In the genomic region with DNA sequence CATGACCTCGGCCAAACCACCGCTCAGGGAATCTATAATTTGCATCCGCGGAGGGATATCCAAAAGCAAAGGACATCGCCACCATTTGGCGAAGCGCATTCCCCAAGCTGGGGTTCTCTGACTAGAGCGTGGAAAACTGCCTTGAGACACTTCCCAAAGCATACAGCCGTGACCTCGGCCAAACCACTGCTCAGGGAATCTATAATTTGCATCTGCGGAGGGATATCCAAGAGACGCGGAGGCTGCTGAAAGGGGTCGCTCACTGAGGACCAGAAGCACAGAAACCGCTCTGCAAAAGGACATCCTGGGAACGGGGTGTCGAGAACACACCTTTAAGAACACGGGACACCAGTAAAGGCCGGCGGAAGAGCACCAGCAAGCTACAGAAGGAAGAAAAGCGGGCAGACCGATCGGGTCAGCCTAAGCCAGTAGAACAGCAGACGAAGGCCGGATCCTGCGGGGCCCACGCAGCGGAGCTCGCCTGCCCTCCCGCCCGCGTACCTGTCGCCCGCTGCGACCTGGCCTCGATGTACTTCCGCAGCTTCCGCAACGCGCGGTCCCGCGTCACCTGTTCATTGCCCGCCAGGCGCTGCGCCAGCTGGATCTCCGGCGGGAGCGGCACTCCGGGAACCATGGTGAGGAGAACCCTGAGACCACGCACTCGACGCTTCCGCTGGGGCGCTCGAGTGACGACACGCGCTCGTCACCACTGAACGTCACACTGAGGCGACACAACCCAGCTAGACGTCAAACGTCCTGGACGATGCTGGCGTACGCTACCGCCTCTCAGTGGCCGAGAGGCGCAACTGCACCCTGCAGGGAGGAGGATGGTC, we compare ENCODE assay signal across 8 mouse cellular contexts. TPM values are rescaled to one million over a fixed set of nuclear protein-coding genes. Genes with fewer than 3 reads are reported as not detected.
DNase-seq lines count a peak whose midpoint lies in the region; ATAC-seq and TF ChIP-seq lines count a peak whose summit lies in the region.

TSS of gene Rrp1 (minus strand) at position 725 of the 833 bp plus-strand sequence.

- H3K27ac ChIP-seq in heart, embryonic 12.5 days (ENCODE audit: poor library complexity, severe bottlenecking): peak within 1 kb of the TSS; percentile 78
- H3K27ac ChIP-seq in kidney, postnatal 0 days: peak within 1 kb of the TSS; percentile 94
- peak within 1 kb of the TSS; percentile 67; the same call in 1 of the 2 replicates for H3K27ac ChIP-seq in liver, embryonic 11.5 days (ENCODE audit: low read depth, low read length)
- H3K27ac ChIP-seq in stomach, embryonic 14.5 days (ENCODE audit: low read length): peak within 1 kb of the TSS; percentile 86

- H3K36me3 ChIP-seq in heart, embryonic 12.5 days: peaks cover 33% of the 10 kb centered on the region
- H3K36me3 ChIP-seq in kidney, postnatal 0 days (ENCODE audit: insufficient read depth, low read length): peaks cover 27% of the 10 kb centered on the region
- peaks cover 29% of the 10 kb centered on the region for H3K36me3 ChIP-seq in liver, embryonic 11.5 days (ENCODE audit: control insufficient read depth, insufficient read depth, low read length)
- peaks cover 31% of the 10 kb centered on the region for H3K36me3 ChIP-seq in stomach, embryonic 14.5 days (ENCODE audit: control insufficient read depth, insufficient read depth, low read length)

- peaks cover 9% of the 10 kb centered on the region for H3K4me1 ChIP-seq in heart, embryonic 12.5 days (replicated peaks)
- no peaks in the 10 kb centered on the region for H3K4me1 ChIP-seq in kidney, postnatal 0 days (replicated peaks; ENCODE audit: insufficient read depth, low read length)
- peaks cover 5% of the 10 kb centered on the region for H3K4me1 ChIP-seq in liver, embryonic 11.5 days (replicated peaks; ENCODE audit: control insufficient read depth, insufficient read depth, low read length)
- peaks cover 8% of the 10 kb centered on the region; the same call in 1 of the 2 replicates for H3K4me1 ChIP-seq in stomach, embryonic 14.5 days (ENCODE audit: control insufficient read depth, insufficient read depth, low read length)

- no peaks in the 10 kb centered on the region for H3K27me3 ChIP-seq in heart, embryonic 12.5 days (replicated peaks)
- H3K27me3 ChIP-seq in kidney, postnatal 0 days (ENCODE audit: insufficient read depth, low read length): no peaks in the 10 kb centered on the region
- no peaks in the 10 kb centered on the region for H3K27me3 ChIP-seq in liver, embryonic 11.5 days (replicated peaks; ENCODE audit: control insufficient read depth, insufficient read depth, low read length)
- H3K27me3 ChIP-seq in stomach, embryonic 14.5 days (ENCODE audit: control insufficient read depth, insufficient read depth, low read length): no peaks in the 10 kb centered on the region

- TF ChIP-seq CTCF in kidney, postnatal 0 days (IDR thresholded peaks at IDR 0.05; ENCODE audit: low read depth): peak; percentile 100

- H3K9me3 ChIP-seq in heart, embryonic 12.5 days (replicated peaks): no peaks in the 10 kb centered on the region
- H3K9me3 ChIP-seq in kidney, postnatal 0 days (replicated peaks; ENCODE audit: low read length): no peaks in the 10 kb centered on the region
- no peaks in the 10 kb centered on the region for H3K9me3 ChIP-seq in liver, embryonic 11.5 days (ENCODE audit: control insufficient read depth, low read length)
- H3K9me3 ChIP-seq in stomach, embryonic 14.5 days (ENCODE audit: control insufficient read depth, low read depth, low read length): no peaks in the 10 kb centered on the region

- peak within 1 kb of the TSS; percentile 91 for H3K9ac ChIP-seq in heart, embryonic 12.5 days
- H3K9ac ChIP-seq in kidney, postnatal 0 days (ENCODE audit: low read depth, low read length): peak within 1 kb of the TSS; percentile 89
- peak within 1 kb of the TSS; percentile 93 for H3K9ac ChIP-seq in liver, embryonic 11.5 days (ENCODE audit: low read depth, low read length)
- peak within 1 kb of the TSS; percentile 90 for H3K9ac ChIP-seq in stomach, embryonic 14.5 days (replicated peaks; ENCODE audit: low read depth, low read length)

- H3K4me3 ChIP-seq in heart, embryonic 12.5 days: peak within 1 kb of the TSS; percentile 79
- peak within 1 kb of the TSS; percentile 96 for H3K4me3 ChIP-seq in kidney, postnatal 0 days (replicated peaks; ENCODE audit: low read depth, low read length)
- peak within 1 kb of the TSS; percentile 97 for H3K4me3 ChIP-seq in liver, embryonic 11.5 days (ENCODE audit: low read depth, low read length)
- peak within 1 kb of the TSS; percentile 95 for H3K4me3 ChIP-seq in stomach, embryonic 14.5 days (ENCODE audit: low read depth, low read length)

- WGBS in heart, embryonic 12.5 days: under 1% methylated on average over 70 of the region's 70 CpGs
- 1% methylated on average over 70 of the region's 70 CpGs for WGBS in kidney, postnatal 0 days
- WGBS in liver, embryonic 11.5 days: under 1% methylated on average over 69 of the region's 70 CpGs
- under 1% methylated on average over 70 of the region's 70 CpGs for WGBS in stomach, embryonic 14.5 days

- H3K4me2 ChIP-seq in heart, embryonic 12.5 days: peak within 1 kb of the TSS; percentile 90
- peak within 1 kb of the TSS; percentile 70 for H3K4me2 ChIP-seq in kidney, postnatal 0 days (ENCODE audit: low read length)
- H3K4me2 ChIP-seq in liver, embryonic 11.5 days: peak within 1 kb of the TSS; percentile 95
- H3K4me2 ChIP-seq in stomach, embryonic 14.5 days (replicated peaks; ENCODE audit: low read depth, low read length): peak within 1 kb of the TSS; percentile 82

- ATAC-seq in erythroid progenitor cell, adult 5-6 weeks (replicated peaks; ENCODE audit: low FRiP score, poor library complexity, severe bottlenecking): peak; percentile 97
- ATAC-seq in heart, embryonic 12.5 days (ENCODE audit: insufficient number of reproducible peaks, low FRiP score): peak; percentile 92
- peak; percentile 91 for ATAC-seq in kidney, postnatal 0 days (replicated peaks; ENCODE audit: low FRiP score, low read depth)
- ATAC-seq in liver, embryonic 11.5 days (replicated peaks; ENCODE audit: low FRiP score): peak; percentile 90
- ATAC-seq in stomach, embryonic 14.5 days (ENCODE audit: insufficient number of reproducible peaks, insufficient read depth, low FRiP score, low read depth): peak; percentile 90

- DNase-seq in CD4-positive helper T cell, adult 2 months (ENCODE audit: low read depth, low spot score): peak; percentile 98
- peak; percentile 86 for DNase-seq in brain, embryonic 18.5 days (ENCODE audit: low read depth, low spot score)
- peak; percentile 90 for DNase-seq in kidney, postnatal 0 days (ENCODE audit: low spot score)
- peak; percentile 95 for DNase-seq in liver, embryonic 11.5 days (ENCODE audit: low spot score)
- peak; percentile 99 for DNase-seq in naive thymus-derived CD4-positive, alpha-beta T cell, adult 2 months (ENCODE audit: low read depth)

RNA-seq across cellular contexts. Expression of gene Rrp1, which starts in this region (rescaled TPM):
- total RNA-seq in erythroid progenitor cell, adult 5-6 weeks (2015; ENCODE audit: low replicate concordance): 23.1 and 56.2 TPM in 2 replicates
- total RNA-seq in erythroid progenitor cell, adult 5-6 weeks (2017; ENCODE audit: low replicate concordance): 61.2 and 63.2 TPM in 2 replicates
- polyA plus RNA-seq in heart, embryonic 12.5 days (2016; fragmentation: Nextera tagmentation; extraction: Ambion mirVana): 232 and 254 TPM in 2 replicates
- polyA plus RNA-seq in kidney, postnatal 0 days (2015; fragmentation: Nextera tagmentation; extraction: Ambion mirVana): 232 and 262 TPM in 2 replicates
- 277 and 293 TPM in 2 replicates for polyA plus RNA-seq in liver, embryonic 11.5 days (2014; fragmentation: Nextera tagmentation; extraction: Ambion mirVana)
- 213 and 240 TPM in 2 replicates for polyA plus RNA-seq in stomach, embryonic 14.5 days (2014; fragmentation: Nextera tagmentation; extraction: Ambion mirVana)

Comparison
In these comparisons a context has a peak if more than half of its experiments do, and no peak if none do; other contexts are left out.
1. Peak in every context shown above with its lines: DNase-seq, ATAC-seq, H3K4me3 ChIP-seq and H3K27ac ChIP-seq.